Mouse (Mus musculus) MEL-GATA-1-ER (cell line): Measurements from ENCODE around the gene Ap3b1.
A peak's percentile ranks its signal among the peaks of the same experiment; 100 is the strongest.

Experiments
- DNase-seq: peaks from one replicate; pipeline ENCODE4 v3.0.0-alpha.2; 2012; ENCODE audit warnings: low read depth; ENCODE audit errors: extremely low read depth

Ap3b1 gene

GRCm38 (mm10) chr13:94451229-94451628 lies 92.5 kb downstream of the Ap3b1 start:
- no peak for DNase-seq

- DNase-seq, result no peak
Observed at GRCm38 (mm10) chr13:94454131-94454530, 95.4 kb downstream of the Ap3b1 start.

GRCm38 (mm10) chr13:94459143-94459542 lies 100.4 kb downstream of the Ap3b1 start:
- no peak for DNase-seq

GRCm38 (mm10) chr13:94464221-94464620 lies 105.5 kb downstream of the Ap3b1 start:
- DNase-seq, result no peak

- no peak for DNase-seq
Observed at GRCm38 (mm10) chr13:94468551-94468950, 109.8 kb downstream of the Ap3b1 start.

GRCm38 (mm10) chr13:94471009-94471672 lies 112.4 kb downstream of the Ap3b1 start:
- no peak for DNase-seq

GRCm38 (mm10) chr13:94476208-94476607 lies 117.4 kb downstream of the Ap3b1 start:
- no peak for DNase-seq

GRCm38 (mm10) chr13:94480256-94480655 lies 121.5 kb downstream of the Ap3b1 start:
- no peak for DNase-seq

GRCm38 (mm10) chr13:94490684-94491083 lies 131.9 kb downstream of the Ap3b1 start:
- DNase-seq, result no peak

GRCm38 (mm10) chr13:94491159-94491558 lies 132.4 kb downstream of the Ap3b1 start:
- DNase-seq, result no peak

GRCm38 (mm10) chr13:94497521-94497920 lies 138.8 kb downstream of the Ap3b1 start:
- no peak for DNase-seq

GRCm38 (mm10) chr13:94506411-94506810 lies 147.7 kb downstream of the Ap3b1 start:
- no peak for DNase-seq

GRCm38 (mm10) chr13:94508344-94508743 lies 149.6 kb downstream of the Ap3b1 start:
- DNase-seq, result no peak

GRCm38 (mm10) chr13:94513157-94513767 lies 154.5 kb downstream of the Ap3b1 start:
- DNase-seq, result peak; percentile 70

GRCm38 (mm10) chr13:94513898-94514297 lies 155.1 kb downstream of the Ap3b1 start:
- peak; percentile 49 for DNase-seq

GRCm38 (mm10) chr13:94514992-94515391 lies 156.2 kb downstream of the Ap3b1 start:
- DNase-seq, result no peak

- DNase-seq, result no peak
Observed at GRCm38 (mm10) chr13:94516532-94516931, 157.8 kb downstream of the Ap3b1 start.

- no peak for DNase-seq
Observed at GRCm38 (mm10) chr13:94518176-94518575, 159.4 kb downstream of the Ap3b1 start.

GRCm38 (mm10) chr13:94519276-94519675 lies 160.5 kb downstream of the Ap3b1 start:
- DNase-seq, result no peak

GRCm38 (mm10) chr13:94523213-94523612 lies 164.5 kb downstream of the Ap3b1 start:
- peak; percentile 47 for DNase-seq

- peak; percentile 63 for DNase-seq
Observed at GRCm38 (mm10) chr13:94524669-94525238, 166.0 kb downstream of the Ap3b1 start.

- DNase-seq, result no peak
Observed at GRCm38 (mm10) chr13:94529138-94529537, 170.4 kb downstream of the Ap3b1 start.

GRCm38 (mm10) chr13:94533516-94533915 lies 174.8 kb downstream of the Ap3b1 start:
- DNase-seq, result no peak
